Mouse (Mus musculus) c-Kit-positive CD71-positive TER-119-positive erythroid progenitor cells, embryonic 14.5 days (primary cell): ENCODE results near the gene Enpp1.

Source experiments
- DNase-seq: peaks from one replicate; pipeline ENCODE4 v3.0.0-alpha.2; 2013; ENCODE audit warnings: low spot score

The Enpp1 gene

GRCm38 (mm10) chr10:24711480-24712366 is at the start of gene Enpp1:
Gene Enpp1, minus strand, starts transcription at chr10:24712159.
- no peak for DNase-seq

GRCm38 (mm10) chr10:24758326-24758915 is 46.5 kb upstream of the Enpp1 start:
- DNase-seq: peak; percentile 45

GRCm38 (mm10) chr10:24754874-24755540 is 43.0 kb upstream of the Enpp1 start:
- no peak for DNase-seq

- peak; percentile 9 for DNase-seq
These were observed 42.4 kb upstream of the Enpp1 start for GRCm38 (mm10) chr10:24754251-24754835.

- DNase-seq: no peak
These were observed 41.7 kb upstream of the Enpp1 start for GRCm38 (mm10) chr10:24753536-24754250.

GRCm38 (mm10) chr10:24742950-24743487 is 31.1 kb upstream of the Enpp1 start:
- no peak for DNase-seq

GRCm38 (mm10) chr10:24741229-24742198 is 29.6 kb upstream of the Enpp1 start:
- DNase-seq: no peak

- DNase-seq: no peak
These were observed 27.2 kb upstream of the Enpp1 start for GRCm38 (mm10) chr10:24739171-24739570.

GRCm38 (mm10) chr10:24738456-24738855 is 26.5 kb upstream of the Enpp1 start:
- no peak for DNase-seq

GRCm38 (mm10) chr10:24735027-24735777 is 23.2 kb upstream of the Enpp1 start:
- no peak for DNase-seq

GRCm38 (mm10) chr10:24727478-24727877 is 15.5 kb upstream of the Enpp1 start:
- no peak for DNase-seq

GRCm38 (mm10) chr10:24725197-24725596 is 13.2 kb upstream of the Enpp1 start:
- no peak for DNase-seq

- DNase-seq: no peak
These were observed 9.9 kb upstream of the Enpp1 start for GRCm38 (mm10) chr10:24721841-24722240.

- DNase-seq: no peak
These were observed 7.4 kb upstream of the Enpp1 start for GRCm38 (mm10) chr10:24719383-24719782.

GRCm38 (mm10) chr10:24718720-24719119 is 6.8 kb upstream of the Enpp1 start:
- no peak for DNase-seq

GRCm38 (mm10) chr10:24718058-24718457 is 6.1 kb upstream of the Enpp1 start:
- DNase-seq: no peak

- no peak for DNase-seq
These were observed 4.3 kb upstream of the Enpp1 start for GRCm38 (mm10) chr10:24716232-24716631.

GRCm38 (mm10) chr10:24712901-24713300 is 942 bp upstream of the Enpp1 start:
- no peak for DNase-seq

GRCm38 (mm10) chr10:24712367-24712761 is 405 bp upstream of the Enpp1 start:
- DNase-seq: no peak

GRCm38 (mm10) chr10:24711071-24711470 is 888 bp downstream of the Enpp1 start:
- no peak for DNase-seq
